Mouse (Mus musculus) spleen, postnatal 14 days (tissue): ENCODE results near the gene Man1c1.

Source experiments
- DNase-seq, 2 experiments: peaks; one replicate each; pipeline ENCODE4 v3.0.0; 2021 to 2022; ENCODE audit warnings: low spot score in 2 of 2

The Man1c1 gene

DNA sequence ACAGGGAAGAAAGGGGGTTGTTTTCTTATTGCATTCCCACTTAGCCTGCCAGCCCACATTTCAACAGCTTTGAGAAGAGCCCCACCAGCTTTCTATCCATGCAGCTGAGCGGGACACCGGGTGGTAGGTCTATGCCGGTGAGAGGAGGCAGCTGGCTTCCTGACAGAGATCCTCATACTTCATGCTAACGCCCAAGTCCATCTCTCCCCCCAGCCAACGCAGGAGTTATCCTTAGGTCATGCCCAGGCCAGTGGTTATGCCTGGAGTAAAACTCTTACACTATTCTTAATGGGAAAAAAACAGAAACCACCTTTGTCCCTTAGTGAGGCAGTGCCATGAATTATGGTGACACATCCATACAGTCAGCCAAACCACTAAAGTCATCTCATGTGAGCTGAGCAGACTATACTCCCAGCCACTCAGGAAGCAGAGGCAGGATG is 66.0 kb downstream of the Man1c1 start:
- no peak for DNase-seq

DNA sequence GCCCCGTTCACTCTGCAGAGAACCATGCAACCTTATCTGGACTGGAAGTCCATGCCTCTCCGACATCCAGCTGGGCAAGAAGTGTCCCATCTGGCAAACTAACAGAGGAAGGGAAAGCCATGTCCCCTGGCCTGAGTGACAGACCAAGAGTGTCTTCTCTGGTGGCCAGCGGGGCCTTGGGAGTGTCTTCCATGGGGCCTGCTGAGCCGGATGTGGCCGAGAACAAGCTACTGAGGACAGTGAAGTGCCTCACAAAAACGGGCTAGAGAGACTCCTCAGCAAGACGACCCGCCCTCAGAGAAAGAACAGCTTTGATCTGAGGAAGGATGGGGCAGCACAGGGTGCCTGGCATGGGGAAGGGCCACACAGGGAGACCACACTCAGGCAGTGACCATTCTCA is 67.7 kb downstream of the Man1c1 start:
- no peak for DNase-seq

DNA sequence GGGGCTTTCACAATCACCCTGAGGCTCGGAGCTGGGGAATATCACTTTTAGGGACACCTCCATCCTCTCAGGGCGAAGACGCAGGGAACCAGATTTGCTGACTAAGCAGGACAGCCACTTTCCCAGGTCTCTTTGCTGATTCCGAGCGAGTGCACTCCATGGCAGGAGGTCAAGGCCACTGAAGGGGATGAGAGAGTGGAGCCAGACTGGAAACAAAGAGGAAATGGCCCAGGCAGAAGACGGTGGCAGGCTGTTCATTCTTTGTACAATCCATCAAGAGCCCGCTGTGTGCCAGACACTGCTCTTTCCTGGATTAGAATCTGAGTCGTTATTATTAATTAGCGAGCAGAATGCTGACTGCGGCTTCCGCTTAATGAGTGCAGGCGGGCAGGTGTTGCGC is 70.1 kb downstream of the Man1c1 start:
- DNase-seq = no peak

DNA sequence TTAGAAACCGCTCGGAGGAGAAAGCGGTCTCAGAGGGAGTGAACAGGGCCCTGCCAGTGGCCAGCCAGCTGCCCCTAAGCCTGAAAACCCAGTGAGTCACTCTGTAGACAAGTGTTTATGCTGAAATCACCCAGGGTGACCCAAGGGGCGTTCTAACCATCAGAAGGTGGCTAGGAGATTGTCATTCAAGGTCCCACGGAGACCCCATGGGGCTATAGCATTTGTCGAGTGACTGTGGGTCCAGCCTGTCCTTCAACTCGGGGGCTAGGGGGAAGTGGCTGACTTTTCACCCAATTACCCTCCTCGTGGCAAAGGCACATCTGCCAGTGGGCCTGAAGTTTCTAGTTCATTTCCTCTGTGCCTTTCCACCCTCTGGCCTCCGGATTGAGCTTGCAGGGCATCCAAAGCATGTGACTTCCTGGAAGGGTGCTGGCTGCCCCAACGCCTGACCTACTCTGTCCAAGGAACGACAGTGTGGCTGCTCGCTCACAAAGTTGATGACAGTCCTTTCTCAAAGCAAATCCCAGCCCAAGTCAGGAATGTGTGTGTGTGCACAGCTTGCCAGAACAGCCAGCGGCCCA is 71.9 kb downstream of the Man1c1 start:
- DNase-seq = no peak

DNA sequence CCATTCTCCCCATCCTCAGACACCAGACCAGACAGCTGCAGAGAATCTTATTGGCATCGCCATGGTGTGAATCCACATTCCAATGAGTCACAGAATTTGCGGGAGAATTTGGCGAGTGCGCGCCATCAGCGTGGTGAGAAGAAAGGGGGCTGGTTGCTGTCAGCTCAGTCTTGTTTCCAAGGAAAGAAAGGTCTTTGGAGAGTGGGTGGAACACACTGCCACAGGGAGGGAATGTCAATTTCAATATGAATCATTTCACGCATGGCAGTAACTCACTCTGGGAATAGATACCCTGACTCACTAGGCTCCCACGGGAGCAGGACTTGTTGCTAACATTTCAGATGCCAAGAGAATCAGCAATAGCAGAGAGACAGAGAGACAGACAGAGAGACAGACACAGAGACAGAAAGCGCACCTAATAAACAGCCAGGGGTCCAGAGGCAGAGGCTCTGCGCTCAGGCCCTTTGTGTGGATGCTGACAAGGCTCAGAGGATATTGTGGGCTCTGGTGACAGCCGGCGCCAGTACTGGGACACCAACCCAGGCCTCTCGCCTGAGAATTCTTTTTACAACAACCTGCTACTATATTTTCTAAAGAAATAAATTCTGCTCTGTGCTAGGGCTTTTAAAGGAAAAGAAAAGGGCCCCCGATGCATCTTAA is 72.5 kb downstream of the Man1c1 start:
- DNase-seq = no peak

DNA sequence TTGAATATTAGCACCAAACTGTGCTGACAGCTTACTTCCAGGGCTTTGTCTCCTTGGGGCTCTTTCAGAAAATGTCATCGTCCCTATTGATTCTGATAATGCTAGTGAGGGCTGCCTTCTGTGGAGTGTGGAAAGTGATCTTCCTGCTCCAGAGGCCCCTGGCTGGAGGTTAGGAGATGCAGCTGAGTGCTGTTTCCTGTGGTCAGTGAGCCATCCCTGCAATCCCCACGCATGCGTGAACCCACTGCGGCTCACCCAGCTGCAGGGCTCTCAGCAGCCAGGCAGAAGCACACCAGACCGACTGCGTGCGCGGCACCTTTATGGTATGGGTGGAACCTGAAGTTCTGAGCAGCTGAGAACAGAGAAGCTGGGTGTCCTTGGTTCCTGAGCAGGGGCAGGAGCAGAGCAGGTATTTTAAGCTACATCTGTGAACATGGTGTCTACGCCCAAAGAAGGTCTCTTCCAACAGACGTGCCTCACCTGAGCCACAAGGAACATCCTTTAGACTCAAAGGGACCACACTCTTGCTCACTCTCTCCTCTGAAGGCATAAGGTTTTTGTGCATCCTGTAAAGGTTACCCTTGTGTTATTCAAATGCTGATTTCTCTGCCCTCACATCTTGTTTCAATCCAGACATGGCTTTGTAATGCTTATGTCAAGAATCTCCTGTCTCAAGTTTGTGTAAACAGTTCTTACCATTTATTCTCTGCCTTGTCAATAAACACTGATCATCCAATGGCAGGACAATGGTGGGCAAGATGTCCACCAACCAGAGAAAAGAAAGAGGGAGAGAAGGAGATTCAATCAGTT is 75.3 kb downstream of the Man1c1 start:
- DNase-seq = no peak

DNA sequence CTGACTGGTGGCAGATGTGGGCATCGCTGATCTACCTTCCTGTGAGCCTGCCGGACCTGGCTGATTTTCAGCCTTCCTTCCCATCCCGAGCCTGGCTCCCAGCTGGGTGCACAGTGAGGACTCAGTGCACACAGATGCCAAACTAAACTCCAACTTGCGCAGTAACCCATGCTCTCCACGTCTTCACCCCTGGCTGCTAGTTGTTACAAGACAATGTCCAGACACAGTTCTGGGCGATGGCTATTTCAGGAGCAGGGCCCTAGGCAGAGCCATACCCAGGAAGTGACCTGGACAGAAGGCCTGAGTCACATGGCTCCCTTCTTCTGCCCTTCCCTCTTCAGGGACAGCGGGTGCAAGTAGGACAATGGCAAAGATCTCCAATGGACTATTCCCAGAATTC is 76.0 kb downstream of the Man1c1 start:
- no peak for DNase-seq

DNA sequence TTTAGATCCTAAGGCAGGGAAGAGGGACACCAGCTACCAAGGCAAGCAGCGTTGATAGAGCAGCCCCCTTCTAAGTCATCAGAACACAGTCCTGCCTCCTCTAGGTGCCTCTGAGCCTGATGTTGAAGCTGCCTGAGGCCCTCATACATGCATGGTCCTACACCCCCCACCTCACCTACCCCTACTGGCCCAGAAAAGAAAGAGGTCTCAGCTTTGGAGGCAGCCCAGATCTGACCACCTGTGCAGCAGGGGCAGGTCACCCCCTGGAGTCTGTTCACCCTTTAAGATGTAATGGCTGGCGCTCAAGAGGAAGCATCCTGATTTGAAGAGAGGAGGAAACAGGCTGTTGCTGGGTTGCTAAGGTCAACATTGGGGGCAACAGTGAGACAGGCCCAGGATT is 77.2 kb downstream of the Man1c1 start:
- no peak for DNase-seq

DNA sequence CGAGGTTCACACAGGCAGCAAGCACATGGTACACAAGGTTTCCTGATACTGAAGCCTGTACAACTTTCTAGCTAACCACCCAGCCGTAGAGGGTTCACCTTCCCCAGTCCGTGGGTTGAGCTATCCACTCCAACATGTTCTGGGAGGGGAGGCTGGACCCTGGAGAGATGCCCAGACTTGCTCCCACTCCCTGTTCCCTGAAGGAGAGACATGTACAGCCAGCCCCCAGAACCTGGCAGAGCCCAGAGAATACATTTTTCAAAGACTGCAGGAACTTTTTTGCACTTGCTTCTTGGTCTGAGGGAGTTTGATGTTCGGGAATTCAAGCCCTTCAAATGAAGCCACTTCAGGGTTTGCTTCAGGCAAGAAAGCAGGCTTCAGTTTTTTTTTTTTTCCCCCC is 77.7 kb downstream of the Man1c1 start:
- no peak for DNase-seq

DNA sequence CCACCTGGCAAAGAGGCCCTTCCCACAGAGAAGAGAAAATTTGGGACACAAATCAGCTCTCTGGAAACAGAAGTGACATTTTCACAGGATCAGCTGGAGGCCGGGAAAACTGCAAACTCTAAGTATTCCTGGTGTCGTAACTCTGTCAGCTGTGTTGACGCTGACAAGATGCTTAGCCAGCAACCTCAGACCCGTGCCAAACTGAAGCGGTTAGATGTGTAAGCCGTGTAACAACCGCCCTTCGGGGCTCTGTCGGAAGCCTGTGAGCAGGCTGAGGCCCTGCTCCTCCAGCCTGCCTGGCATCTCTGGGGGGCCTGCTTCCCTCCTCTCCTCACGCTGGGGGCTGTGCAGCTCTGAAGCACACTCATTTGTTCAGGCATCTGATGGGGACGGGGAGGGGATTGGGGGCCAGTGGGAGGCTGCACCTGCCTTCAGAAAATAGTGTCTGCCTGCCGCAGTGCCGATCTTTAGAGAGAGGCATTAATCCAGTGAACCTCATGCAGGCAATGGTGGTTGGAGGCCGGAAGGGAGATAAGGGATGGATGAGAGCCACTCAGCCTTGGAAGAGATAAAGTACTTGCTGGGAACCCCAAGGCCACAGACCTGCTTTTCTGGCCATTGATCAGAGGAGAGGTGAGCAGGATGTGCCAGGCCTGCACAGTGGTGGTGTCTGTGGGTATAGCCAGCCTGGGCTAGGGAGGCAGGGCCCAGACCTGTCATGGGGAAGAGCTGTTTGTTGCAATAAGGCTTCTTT is 79.8 kb downstream of the Man1c1 start:
- no peak for DNase-seq

DNA sequence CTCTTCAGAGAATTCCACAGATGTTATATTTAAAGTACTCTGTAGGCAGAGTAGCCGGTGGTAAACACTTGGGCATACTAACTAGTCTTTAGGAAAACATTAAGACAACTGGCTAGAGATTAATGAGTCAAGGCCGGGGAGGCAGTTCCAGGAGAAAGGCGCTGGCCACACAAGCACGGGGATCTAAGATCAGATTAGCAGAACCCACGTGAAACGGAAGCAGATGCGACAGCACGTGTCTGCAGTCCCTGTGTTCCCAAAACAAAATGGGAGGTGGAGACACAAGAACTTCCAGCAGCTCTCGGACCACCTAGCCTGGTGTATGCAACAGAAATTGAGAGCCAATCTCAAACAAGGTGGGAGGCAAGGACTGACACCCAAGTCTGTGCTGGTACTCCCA is 82.4 kb downstream of the Man1c1 start:
- no peak for DNase-seq

DNA sequence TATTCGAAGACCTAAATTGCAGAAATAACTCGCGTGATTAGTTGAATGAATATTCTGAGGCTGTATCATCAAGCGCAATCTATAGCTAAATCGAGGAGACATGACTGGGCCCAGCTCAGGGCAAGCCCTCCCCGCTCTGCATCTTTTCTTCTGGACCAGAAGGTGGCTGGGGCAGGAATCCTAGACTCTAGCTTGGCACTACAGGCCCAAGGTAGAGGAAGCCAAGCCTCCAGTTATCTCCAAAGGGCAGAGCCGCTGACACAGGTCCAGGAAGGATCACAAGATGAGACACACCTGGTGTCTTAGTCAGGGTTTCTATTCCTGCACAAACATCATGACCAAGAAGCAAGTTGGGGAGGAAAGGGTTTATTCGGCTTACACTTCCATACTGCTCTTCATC is 83.8 kb downstream of the Man1c1 start:
- DNase-seq = no peak

DNA sequence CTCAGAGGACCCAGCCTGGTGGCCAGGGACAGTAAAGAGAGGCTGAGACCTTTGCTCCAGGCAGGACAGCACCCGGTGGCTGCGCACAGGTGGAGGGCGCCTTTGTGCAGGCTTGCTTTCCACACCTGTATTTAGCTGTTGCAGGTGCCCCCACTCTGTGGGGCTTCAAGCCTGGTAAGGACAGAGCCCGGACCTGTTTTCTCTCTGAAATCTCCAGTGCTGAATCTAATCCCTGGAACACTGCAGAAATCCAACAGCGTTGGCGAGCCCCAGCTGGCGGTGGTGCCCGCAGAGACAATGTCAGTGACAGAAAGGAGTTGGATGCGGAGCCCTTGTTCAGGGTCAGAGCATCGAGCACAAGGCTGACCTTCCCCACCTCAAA is 84.6 kb downstream of the Man1c1 start:
- DNase-seq = no peak

DNA sequence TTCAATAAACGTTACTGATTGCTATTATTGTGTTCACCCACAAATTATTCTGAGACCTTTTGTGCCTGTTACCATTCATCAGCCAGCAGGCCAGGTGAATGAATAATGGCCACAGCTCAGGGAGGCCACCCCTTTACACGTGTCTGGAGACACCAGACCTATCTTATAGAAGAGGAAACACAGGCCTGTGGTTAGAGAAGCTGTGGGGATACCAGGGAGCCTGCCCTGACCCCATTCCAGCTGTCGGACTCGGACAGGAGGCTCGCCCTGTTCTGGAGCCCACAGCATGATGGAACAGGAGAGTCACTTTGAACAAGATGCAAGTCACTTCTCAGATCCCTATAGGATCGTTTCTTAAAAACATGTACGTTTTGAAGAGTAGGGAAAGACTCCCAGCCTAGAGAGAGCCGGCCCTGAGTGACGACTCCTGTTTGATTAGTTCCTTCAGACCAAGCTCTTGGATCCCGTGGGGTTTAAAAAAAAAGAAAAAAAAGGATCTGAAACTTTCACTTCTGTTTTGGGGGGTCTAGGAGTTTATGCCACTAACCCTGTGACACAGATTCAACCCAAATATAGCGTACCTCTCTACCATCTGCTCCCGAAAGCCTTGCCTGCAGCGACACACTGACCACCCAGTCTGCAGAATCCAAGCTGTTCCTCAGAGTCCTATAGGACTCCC is 85.1 kb downstream of the Man1c1 start:
- DNase-seq = no peak

DNA sequence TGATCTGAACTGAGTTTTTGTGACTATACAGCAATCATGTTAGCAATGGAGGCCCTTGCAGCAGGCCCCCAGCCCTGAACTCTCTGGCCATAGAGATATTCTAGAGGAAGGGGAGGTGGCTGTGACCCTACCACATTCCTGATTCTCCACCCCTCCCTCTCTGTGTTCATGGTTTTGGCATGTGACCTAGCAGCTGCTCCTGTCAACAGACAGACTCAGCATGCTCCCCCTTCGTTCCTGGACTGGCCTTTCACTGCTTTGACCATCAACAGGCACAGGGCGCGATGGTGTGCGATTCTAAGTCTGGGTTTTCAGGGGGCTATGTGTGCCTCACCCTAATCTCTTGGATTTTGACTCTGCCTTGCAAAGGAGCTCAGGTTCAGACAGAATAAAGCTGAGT is 86.3 kb downstream of the Man1c1 start:
- DNase-seq = no peak

DNA sequence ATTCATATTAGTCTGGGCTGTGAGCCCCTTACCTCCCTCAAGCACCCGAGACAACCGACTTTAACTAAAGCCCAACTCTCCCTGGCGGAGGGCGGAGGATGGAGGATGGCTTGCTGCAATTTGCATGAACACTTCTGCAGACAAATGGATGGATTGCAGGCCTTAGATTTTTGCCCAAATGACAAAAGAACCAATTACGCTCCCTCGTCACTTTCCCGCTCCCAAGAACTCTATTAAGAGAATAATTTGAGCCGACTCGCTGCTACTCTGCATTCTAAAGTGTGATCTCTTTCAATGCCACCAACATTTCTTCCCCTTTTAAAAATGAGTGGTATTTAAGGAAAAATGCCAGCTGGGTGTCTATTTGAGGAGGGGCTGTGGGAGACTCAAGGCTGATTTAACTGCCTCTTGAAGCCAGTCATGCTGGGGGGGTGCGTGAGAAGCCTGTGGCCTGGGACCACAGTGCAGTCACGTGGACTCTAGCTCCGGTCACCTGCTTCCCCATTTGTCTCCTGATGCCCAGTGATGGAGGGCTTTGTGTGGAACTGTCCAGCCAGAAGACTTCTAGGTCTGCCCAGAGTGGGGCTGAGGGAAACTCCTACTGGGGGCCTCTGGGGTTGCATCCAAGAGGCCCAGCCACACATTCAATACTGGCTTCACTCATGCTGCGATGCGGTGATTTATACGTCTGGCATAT is 88.0 kb downstream of the Man1c1 start:
- DNase-seq = no peak

DNA sequence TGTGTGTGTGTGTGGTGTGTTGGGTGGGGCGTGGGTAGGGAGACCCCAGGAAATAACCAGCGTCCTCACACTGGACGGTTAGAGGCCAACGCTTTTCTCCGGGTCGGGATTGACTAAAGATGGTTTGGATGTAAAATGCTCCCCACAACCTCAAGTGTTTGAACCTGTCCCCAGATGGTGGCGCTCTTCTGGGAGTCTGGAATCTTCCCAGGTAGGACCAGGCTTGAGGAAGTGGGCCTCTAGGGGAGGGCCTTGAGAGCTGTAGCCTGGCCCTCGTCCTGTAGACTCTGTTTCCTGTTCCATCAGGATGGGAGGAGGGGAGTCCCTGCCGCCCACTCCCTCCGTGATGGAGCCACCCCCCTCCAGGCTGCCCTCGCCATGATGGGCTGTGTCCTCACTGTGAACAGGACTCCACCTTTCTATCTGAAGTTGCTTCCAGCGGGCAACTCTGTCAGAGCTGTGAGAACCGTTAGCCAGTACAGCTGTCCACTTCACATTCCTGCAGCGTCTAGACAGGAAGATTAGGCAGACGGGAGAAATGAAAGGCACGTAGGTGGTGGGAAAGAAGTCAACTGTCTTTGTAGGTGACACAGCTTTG is 91.9 kb downstream of the Man1c1 start:
- DNase-seq = no peak

DNA sequence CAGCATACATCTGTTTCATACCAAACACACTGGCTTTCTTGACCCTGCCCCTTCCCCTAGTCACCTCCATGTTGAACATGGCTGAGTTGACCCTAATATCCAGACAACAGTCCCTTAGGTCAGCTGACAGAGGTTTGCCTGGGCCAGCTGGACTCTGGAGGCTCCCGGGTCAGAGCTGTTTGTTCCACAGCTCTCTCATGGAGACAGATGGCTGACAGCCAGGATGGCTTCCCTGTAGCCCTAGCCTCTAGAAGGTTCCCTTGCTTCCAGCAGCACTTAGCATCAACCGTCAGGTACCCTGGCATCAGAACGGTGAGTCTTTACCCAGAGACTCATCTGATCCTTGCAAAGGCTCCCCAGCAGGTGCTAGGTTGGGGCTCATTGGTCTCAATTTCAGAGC is 93.5 kb downstream of the Man1c1 start:
- DNase-seq = no peak

DNA sequence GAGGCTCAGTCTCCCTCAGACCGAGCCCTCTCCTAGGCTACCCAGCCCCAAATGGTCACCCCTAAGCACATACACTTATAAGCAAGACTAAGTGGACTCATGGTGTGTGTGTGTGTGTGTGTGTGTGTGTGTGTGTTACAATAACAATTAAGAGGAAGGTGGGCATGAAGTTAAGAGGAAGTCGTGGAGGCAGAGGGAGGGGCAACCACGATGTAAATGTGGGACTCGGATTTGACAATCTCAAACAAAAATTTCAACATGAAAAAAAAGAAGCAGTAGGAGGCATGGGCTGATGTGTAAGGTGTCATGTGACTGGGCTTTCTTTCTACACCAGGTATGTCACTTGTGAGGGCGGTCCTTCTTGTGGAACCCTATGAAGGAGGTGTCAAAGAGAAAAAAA is 96.4 kb downstream of the Man1c1 start:
- DNase-seq = no peak

DNA sequence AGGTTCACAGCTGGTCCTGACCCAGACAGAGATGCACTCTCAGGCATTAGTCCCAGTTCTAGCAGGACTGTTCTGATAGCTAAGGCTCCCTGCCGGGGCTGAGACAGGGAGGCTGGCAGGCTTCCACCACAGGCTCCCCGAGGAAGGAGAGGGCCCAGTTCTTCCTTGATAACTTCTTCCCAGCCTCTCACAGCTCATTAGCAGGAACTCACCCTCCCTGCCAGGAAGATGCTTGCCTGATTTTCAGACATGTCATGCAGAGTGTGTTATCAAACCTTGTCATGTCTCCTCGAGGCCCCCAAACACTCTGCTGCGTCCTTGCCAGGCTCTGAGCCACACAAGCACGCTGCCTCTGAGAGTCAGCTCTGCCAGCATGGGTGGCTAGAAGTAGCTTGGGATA is 98.0 kb downstream of the Man1c1 start:
- DNase-seq = no peak

DNA sequence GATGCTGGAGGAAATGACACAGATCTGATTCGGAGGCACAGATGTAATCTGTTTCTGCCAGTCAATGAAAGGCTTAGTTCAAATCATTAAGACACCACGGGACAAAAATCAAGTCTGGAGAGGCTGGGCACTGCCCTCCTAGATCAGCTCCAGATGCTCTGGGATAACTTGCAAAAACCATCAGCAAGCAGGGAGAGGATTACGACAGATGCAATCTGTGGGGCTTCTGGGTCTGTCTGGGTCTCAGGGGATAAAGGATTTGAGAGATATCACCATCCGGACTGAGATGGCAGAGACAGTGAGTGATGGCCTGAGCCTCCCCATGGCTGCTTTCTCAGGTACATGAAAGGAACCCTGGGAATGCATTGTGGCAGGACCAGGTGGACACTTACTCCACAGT is 99.6 kb downstream of the Man1c1 start:
- DNase-seq = no peak
